Mouse (Mus musculus) heart, adult 9 months (tissue): ENCODE measurements around the gene Yaf2.
A peak's percentile ranks its signal among the peaks of the same experiment; 100 is the strongest.
"Not testable (repeated sequence)": the region's sequence is repeated elsewhere in the genome, so short reads cannot be mapped to it uniquely, and the experiment has no call there.

ENCODE experiments used
- DNase-seq, 2 experiments: peaks; one replicate each; pipeline ENCODE4 v3.0.0; 2022; ENCODE audit warnings: low spot score in 2 of 2

Gene Yaf2

DNA sequence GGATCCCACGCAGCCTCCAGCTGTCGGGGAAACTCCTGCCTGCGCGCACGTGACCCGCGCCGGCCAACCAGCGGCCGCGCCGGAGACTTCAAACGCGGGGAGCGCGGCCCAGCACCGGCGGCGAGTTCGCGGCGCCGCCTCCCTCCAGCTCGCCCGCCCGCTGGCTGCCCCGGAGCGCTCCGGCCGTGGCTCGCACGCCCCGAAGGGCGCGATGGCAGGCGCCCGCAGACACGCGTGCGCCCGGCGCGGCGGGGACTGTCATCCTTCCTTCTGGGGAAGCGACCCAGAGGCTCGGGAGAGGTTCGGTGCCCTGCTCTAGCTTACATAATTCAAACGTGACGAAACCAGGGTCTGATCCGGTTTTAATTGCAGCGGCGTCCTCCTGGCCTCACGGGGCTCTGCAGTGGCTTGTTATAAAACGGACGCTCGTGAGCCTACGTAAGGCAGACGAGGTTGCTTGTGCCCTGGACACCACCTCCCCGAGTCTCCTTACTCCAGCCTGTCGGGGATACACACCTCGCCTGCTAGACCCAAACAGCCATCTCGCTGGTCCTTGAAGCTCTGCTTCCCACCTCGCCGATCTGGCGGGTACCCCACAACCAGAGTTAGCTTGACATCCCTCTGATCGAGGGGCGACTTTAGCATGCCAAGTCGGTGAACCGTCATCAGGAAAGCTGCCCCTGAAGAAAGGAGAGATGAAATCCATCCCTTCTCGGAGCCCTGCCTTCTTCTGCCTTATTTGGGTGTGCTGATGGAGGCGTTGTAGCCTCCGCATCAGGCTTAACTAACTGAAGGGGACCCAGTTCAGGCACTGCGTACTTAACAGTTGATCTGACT, at the start of gene Yaf2:
Gene Yaf2 (minus strand): TSS at position 11 of the 837 bp plus-strand sequence.
- peak; percentile 85 for DNase-seq

DNA sequence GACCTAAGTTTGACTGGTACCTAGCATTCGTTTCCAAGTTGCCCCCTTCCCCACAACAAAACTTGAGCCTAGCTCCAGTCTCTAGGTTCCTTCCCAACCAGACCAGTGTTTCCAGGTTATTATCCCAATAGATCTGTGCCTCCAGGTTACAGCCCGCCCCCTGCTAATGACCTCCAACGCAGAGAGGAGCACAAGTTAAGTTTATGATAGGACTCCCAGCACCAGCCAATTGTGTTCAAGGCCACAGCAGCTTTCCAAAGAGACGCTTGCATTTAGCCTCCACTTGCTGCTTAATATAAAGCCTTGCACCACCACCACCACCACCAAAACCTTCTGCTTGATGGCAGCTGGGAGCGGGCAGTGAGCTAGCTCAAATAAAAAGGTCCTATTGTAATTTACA, 44.6 kb upstream of the Yaf2 start:
- no peak for DNase-seq

DNA sequence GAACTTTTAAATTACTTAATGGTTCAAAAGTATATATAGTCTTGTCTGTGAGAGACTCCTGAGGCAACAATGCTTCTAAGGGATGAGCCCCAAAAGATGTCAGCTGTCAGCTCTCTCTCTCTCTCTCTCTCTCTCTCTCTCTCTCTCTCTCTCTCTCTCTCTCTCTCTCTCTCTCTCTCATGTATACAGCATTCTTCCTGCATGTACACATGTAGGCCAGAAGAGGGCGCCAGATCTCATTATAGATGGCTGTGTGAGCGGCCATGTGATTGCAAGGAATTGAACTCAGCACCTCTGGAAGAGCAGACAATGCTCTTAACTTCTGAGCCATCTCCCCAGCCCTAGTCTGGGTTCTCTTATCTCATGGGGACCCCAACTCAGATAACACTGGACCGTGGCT, 42.4 kb upstream of the Yaf2 start:
- DNase-seq = no peak

- DNase-seq = no peak
Measured at GRCm38 (mm10) chr15:93375696-93376095, 39.0 kb upstream of the Yaf2 start.

- not testable (repeated sequence) for DNase-seq
Measured at GRCm38 (mm10) chr15:93372525-93373119, 35.9 kb upstream of the Yaf2 start.

GRCm38 (mm10) chr15:93371838-93372237, 35.1 kb upstream of the Yaf2 start:
- DNase-seq = no peak

GRCm38 (mm10) chr15:93368558-93368957, 31.8 kb upstream of the Yaf2 start:
- DNase-seq = no peak

DNA sequence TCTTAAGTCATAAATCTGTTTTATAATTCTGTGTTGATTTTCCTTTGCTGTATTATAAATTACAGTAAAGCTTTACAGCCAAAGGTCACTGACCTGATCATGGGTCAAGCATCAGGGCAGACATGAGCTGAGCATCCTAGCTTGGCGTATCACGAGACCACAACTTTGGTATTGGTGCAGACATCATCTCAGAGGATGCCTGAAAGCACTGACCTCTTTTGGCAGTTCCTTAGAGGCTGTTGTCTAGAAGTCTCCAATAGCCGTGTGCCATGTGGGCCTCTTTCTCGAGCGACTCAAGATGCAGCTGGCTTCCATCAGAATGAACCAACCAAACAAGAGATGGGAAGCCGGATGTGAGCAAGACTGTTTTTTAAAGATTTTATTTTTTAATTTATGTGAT, 28.8 kb upstream of the Yaf2 start:
- DNase-seq = no peak

DNA sequence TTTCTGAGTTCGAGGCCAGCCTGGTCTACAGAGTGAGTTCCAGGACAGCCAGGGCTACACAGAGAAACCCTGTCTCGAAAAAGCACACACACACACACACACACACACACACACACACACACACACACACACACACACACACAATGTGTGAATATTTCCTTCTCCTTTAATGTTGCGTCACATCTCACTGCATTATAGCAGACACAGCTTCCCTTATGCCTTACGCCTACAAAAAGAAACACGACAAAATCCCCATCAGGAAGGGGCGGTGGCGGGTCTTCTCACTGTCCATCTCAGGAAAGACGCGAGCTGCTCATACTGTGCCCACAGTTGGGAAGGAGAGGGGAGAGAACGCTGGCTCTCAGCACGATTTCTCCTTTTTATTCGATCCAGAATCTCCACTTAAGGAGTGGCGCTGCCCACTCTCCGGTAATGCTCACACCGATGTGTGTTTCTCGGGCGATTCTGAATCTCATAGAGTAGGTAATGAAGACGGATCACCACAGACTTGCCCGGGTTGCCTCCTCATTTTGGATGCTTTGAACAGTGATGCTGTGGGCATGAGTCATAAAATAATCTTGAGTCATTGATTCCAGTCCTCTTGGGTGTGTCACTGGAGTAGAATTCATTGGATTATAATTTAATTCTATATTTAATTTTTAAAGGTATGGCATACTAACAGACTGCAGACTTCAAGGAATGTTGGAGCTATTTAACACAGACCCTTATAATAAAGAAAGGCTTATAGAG, 21.8 kb upstream of the Yaf2 start:
- no peak for DNase-seq

- DNase-seq = no peak
Measured at GRCm38 (mm10) chr15:93340630-93341379, 4.1 kb upstream of the Yaf2 start.

DNA sequence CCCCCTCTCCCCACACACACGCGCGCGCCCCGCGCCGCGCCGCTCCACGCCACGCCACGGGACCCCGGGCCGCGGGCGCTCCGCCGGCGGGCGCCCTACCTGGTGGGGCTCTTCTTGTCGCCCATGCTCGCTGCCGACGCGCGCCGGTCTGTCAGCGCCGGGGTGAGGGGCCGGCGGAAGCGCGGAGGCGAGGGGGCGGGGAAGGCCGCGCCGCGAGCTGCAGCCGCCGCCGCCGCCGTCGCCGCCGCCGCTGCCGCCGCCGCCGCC, 144 bp downstream of the Yaf2 start:
- no peak for DNase-seq

- peak; percentile 44 to 66 for DNase-seq
Measured at GRCm38 (mm10) chr15:93335821-93336657, 696 bp downstream of the Yaf2 start.

DNA sequence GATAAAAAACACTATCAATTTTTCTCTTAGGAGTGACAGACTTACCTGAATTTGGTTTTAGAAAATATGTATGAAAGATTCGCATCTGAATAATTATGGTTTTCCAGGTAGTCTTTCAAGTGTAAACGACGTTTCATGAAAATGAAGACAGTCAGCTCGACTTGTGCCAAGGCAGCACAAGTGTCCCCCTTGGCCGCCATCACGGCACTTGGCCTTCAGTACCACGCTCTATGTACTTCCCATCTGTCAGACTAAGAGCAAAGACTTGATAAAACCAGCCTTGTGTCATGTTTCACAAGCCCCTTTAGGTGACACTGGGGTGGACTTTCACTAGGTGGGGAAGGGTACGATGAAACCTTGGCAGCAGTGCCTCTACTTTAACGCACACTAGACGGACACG, 5.5 kb downstream of the Yaf2 start:
- no peak for DNase-seq

DNA sequence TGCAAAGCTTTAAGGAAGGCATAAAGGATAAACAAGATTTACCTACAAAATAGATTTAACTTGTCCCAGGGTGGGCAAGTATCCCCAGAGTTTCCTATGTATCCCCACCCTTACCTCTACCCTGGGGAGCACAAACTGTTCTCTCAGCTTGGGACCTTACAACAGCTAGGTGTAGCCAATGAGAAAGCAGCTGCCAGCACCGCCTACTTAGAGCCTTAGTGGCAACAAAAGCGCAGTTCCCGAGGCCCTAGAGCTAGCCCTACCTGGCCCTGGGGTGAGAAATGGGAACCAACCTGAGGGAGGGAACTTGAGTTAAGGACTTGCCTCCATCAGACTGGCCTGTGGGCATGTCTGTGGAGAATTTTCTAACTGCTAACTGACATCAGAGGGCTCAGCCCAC, 9.5 kb downstream of the Yaf2 start:
- DNase-seq = no peak

DNA sequence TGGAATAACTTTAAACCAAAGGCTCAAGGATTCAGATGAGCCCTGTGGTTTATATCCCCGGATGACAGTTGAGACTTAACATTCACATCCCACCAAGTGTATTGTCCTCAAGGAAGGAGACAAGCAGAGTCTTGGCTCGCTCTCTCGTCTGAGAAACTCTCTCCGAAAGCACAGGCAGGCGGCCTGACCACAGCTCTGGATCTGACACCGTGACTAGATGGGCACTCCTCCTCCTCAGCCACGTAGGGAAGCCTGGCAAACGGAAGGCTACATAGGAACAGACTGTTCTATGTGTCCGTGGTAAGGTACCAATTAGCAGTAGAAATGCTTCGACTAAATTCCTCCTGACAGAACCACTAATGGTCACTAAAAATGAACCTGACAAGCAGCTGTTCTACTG, 10.1 kb downstream of the Yaf2 start:
- peak in 1 of 2 experiments; percentile 6 for DNase-seq

GRCm38 (mm10) chr15:93325360-93325759, 11.4 kb downstream of the Yaf2 start:
- DNase-seq = no peak

DNA sequence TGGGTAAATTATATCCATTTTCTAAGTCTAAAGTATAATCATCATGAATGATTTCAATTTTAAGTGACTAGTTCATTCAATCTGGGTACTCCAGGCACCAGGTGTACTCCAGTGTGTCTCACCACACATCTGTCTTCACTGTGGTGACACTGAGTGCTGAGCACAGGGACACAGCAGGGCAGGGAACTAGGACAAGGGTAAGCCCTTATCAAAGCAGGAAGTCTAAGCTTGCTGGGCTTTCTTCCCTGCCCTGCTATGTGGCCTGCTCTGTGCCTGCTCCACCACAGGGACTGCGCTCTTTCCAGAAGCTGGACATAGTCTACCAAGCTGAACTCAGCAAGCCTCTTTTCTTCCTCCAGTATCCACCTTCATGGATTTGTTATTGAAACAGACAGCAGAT, 18.0 kb downstream of the Yaf2 start:
- DNase-seq = peak; percentile 38 to 44

- not testable (repeated sequence) for DNase-seq
Measured at GRCm38 (mm10) chr15:93310304-93310703, 26.4 kb downstream of the Yaf2 start.

DNA sequence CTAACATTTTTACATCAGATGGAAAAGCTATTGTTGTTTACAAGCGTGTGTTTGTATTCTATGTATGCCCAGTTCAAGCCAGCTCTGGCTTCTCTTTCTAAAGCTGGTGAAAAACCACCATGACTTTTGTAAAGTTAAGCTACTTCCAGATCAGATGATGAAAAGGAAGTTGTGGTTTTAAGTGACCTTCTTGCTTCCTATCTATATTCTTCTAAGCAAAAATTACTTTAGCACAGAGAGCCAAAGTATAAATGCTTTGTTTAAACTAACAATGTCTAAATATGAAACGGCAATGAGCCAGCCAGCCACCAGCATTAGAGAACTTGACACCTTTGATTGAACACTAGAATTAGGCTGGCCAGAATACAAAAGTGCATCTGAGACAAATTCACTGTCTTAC, 38.5 kb downstream of the Yaf2 start:
- DNase-seq = no peak

DNA sequence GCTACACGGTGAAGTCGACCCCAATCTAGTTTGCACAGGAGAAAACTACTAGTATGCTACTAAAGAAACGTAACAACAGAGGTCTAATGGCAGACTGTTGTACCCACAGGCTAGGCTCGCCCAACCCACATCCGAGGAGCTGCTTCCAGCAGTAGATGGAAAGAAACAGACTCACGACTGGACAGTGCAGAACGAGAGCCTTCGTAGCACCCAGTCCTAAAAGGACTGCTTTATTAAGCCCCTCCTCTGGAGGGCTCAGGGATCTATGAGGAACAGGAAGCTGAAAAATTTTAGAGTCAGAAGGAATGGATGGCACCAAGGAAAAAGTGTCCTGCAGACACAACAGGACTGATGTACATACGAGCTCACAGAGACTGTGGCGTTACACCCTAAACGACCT, 42.3 kb downstream of the Yaf2 start:
- DNase-seq = no peak

DNA sequence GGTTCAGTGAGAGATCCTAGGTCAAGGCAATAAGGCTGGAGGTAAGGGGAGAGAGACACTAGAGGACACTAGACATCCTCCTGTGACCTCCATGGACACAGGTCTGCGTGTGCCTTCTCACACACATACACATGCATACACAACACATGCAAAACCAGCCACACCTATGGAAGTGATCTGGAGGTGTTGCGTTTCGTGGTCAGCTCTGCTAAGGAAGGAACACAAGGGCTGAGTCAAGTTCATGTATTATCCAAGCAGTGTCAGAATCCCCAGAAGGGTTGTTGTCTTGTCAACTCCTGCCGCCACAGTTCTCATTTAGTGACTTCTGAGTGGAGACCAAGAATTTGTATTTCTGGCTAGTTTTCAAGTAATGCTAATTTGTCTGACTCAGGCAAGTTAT, 48.4 kb downstream of the Yaf2 start:
- no peak for DNase-seq
